Mouse (Mus musculus) testis, adult 2 months (tissue): ENCODE measurements around the gene Metrn. TPM values are rescaled to one million over a fixed set of nuclear protein-coding genes. Genes with fewer than 3 reads are reported as not detected.

Experiments
- H3K27ac ChIP-seq: fragments of 200-500 bp; 2 replicates; pipeline ENCODE4 v1.5.1; 2012; ENCODE audit warnings: low read depth, low read length; ENCODE audit not compliant: control insufficient read depth, insufficient read depth
- H3K27me3 ChIP-seq: fragments of 200-500 bp; 2 replicates; pipeline ENCODE4 v1.6.1; 2012; ENCODE audit warnings: mild to moderate bottlenecking, low read length, moderate library complexity; ENCODE audit not compliant: control insufficient read depth, insufficient read depth
- H3K36me3 ChIP-seq: fragments of 200-500 bp; 2 replicates; pipeline ENCODE4 v1.6.1; 2012; ENCODE audit warnings: mild to moderate bottlenecking, low read length; ENCODE audit not compliant: control insufficient read depth, insufficient read depth
- H3K4me1 ChIP-seq: fragments of 200-500 bp; 2 replicates; pipeline ENCODE4 v1.6.1; 2012; ENCODE audit warnings: low read length; ENCODE audit not compliant: control insufficient read depth, insufficient read depth
- H3K4me3 ChIP-seq: fragments of 200-500 bp; 2 replicates; pipeline ENCODE4 v1.5.1; 2012; ENCODE audit warnings: low read depth, mild to moderate bottlenecking, low read length, moderate library complexity, mixed read lengths; ENCODE audit not compliant: control insufficient read depth
- CTCF ChIP-seq: fragments of 200-500 bp; IDR thresholded peaks from 2 replicates; pipeline ENCODE4 v1.5.1; 2012; ENCODE audit warnings: low read depth, mild to moderate bottlenecking, inconsistent platforms, low read length, moderate library complexity; ENCODE audit not compliant: control insufficient read depth, insufficient read depth, insufficient replicate concordance
- POLR2A ChIP-seq: fragments of 200-500 bp; IDR thresholded peaks from 2 replicates; pipeline ENCODE4 v1.6.1; 2012; ENCODE audit warnings: low read depth, mild to moderate bottlenecking, inconsistent platforms, low read length, moderate library complexity; ENCODE audit not compliant: control insufficient read depth
- polyA plus RNA-seq: library from polyadenylated mRNA; depleted of rRNA; stranded (reverse); fragments of >200 nt; gene quantifications from 2 replicates; pipeline ENCODE4 v1.2.3, GENCODE M21; 2012

Metrn gene
- polyA plus RNA-seq, 1 experiment = 19.4 TPM

DNA sequence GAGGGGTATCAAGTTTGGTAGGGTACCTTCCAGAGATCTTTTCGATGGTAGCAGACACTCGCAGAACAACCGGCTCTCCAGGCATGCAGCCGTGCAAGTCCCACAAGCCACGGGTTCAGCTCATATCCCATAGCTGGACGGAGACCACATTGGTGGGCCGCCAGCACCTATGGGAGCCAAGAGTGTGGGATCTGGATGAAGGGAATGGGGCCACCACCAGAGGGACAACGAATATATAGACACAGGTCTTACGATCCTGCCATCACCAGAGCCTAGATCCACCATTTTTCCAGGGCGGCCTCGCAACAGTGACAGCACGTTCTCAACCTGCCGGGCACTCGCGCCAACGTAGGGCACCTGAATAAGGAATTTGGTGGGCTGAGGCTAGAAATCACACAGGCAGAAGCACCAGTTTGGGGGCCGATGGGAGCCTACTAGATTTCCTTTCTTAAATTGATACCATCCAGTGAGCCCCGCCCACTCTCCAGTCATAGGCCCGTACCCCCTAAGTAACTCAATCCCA lies 5.6 kb downstream of the Metrn start:
- no peak for TF ChIP-seq POLR2A
- no peak for TF ChIP-seq CTCF
- Histone ChIP-seq H3K4me1 (peaks cover 19% of the 10 kb centered on the region), H3K36me3 (no peaks in the 10 kb centered on the region), H3K27ac (peak overlapping the region; percentile 80; the same call in 1 of the 2 replicates), H3K4me3 (peak overlapping the region; percentile 93), H3K27me3 (no peaks in the 10 kb centered on the region)

DNA sequence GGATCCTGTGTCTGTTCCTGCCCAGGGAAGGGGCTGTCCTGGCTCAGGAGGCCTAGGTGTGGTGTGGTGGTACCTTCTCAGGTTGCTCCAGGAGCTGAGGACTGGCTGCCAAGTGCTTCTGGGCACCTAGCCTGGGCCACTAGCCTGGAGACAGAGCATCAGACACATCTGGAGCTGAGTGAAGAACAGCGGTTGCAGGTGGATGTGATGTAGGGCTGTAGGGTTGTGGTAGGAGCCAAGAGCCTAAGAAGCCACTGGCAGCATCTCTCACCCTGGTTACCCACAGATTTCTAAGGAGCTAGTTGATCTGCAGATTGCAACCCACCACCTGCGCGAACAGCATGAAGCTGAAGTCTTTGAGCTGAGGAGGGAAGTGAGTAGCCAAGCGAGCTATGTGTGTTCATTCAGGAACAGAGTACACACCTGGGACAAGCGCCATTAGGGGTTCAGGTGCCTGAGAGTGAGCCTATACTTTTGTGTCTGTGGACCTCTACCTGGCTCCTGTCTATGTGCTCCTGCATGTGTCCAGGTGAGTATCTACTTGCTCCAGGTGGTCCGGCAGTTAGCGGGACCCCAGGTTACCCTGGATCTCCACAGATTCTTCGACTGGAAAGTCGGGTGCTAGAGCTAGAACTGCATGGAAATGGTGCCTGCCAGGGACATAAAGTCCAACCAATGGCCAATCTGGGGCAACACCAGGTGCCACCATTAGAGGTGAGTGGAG lies 10.0 kb downstream of the Metrn start:
- Histone ChIP-seq H3K27ac (no peak overlapping the region), H3K4me1 (peaks cover 16% of the 10 kb centered on the region), H3K27me3 (no peaks in the 10 kb centered on the region), H3K36me3 (peaks cover 3% of the 10 kb centered on the region), H3K4me3 (no peak overlapping the region)
- TF ChIP-seq CTCF (no peak), POLR2A (no peak)

DNA sequence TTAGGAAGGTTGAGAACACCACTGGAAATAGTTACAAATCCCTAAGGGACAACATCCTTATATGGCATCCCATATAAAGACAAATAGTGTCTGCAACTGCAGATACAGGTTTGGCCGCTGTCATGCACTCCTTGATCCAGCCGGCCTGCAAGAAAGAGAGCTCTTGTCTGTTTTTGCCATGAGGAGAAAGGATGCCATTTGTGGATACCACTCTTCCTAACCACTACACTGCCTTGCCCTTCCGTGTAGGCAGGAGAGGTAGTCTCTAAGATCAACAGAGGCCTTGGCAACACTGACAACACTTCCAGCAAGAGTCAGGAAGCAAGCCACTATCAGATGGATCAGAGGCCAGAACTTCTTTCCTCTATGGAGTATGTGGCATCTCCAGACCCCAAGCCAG lies 10.7 kb downstream of the Metrn start, which contains the start of gene Ccdc78:
TSS of gene Ccdc78 (plus strand) at position 301 of the 400 bp plus-strand sequence.
- Histone ChIP-seq H3K4me3 (peak within 1 kb of the TSS; percentile 87), H3K36me3 (peaks cover 3% of the 10 kb centered on the region), H3K27me3 (no peaks in the 10 kb centered on the region), H3K4me1 (peaks cover 12% of the 10 kb centered on the region), H3K27ac (peak within 1 kb of the TSS; percentile 71)
- TF ChIP-seq CTCF (no peak), POLR2A (no peak)

DNA sequence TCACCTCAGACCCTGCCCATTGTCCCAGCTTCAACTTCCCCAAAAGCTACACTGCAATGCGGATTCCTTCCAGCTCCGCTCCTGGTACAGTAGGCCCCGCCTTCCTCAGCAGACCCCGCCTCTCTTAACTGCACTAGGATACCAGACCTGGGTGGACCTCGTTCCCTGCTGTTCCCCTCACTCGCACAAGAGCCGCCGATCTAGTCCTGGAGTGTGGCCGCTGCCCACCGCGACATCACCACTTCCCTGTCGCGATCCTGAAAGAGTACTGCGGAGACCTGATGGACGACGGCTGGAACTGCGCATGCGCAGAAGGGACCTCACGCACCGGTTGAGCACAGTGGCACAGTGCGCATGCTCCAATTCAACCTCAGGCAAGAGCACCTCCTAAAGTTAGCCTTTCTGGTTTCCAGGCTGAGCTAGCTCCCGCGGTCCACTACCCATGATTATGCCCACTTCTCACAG lies 11.6 kb downstream of the Metrn start, which contains the start of gene Haghl:
TSS of gene Haghl (minus strand) at position 393 of the 465 bp plus-strand sequence.
- peak within 1 kb of the TSS; percentile 87 for H3K4me3 ChIP-seq
- 0 out of 2 replicates have a peak, but pooled peaks have one; percentile 7 for TF ChIP-seq CTCF
- TF ChIP-seq POLR2A = peak; percentile 86; the same call in 1 of the 2 replicates
- no peaks in the 10 kb centered on the region for H3K27me3 ChIP-seq
- peaks cover 11% of the 10 kb centered on the region for H3K4me1 ChIP-seq
- peaks cover 3% of the 10 kb centered on the region for H3K36me3 ChIP-seq
- peak within 1 kb of the TSS; percentile 71 for H3K27ac ChIP-seq

DNA sequence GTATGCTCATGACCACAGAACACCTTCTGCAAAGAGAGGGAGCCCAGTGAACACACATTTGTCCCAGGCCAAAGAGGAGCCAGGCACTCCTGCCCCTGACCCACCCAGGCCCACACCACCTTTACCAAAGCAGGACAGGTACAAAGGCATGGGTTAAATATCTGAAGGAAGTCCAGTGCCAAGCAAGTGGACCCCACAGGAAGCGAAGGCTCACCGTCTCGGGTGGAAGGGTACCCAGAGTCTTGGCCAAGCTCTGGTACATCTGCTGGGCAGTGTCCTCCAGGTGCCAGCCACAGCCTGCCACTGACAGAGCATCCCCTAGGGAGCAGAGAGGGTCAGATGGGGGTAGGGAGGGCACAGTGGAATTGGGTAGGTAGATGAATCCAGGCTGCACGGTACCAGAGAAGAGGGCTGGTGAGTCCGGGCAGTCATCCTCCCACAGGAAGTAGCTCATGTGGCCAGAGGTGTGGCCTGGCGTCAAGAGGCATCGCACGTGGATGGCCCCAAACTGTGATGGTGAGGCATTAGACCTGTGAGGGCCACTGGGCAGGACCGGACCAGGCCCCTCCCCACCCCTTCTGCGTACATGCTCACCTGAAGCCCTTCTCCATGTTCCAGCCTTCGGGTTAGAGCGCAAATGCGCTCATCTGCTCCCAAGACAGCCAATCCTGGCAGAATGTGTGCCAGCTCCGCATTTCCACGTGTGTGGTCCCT lies 12.9 kb downstream of the Metrn start:
- Histone ChIP-seq H3K4me3 (no peak overlapping the region), H3K36me3 (peaks cover 3% of the 10 kb centered on the region), H3K27me3 (no peaks in the 10 kb centered on the region), H3K4me1 (peaks cover 11% of the 10 kb centered on the region), H3K27ac (no peak overlapping the region)
- TF ChIP-seq CTCF = no peak
- no peak for TF ChIP-seq POLR2A

DNA sequence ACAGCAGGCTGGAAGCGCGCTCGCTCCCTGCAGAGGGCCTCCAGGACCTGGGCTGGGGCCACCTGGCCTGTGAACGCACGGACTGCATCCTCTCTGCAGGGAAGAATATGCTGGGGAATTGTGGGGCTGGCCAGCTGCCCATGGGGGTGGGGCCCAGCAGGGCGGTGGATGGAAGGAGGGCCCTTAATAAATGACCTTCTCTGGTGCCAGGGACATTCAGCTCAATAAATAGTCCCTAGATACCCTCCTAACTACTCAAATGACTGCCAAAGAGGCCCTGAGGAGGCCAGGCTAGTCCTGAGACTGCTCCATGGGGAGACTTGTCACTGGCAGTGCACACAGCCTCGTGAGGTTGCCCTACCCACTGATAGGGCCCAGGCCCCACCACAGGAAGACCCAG lies 13.8 kb downstream of the Metrn start:
- Histone ChIP-seq H3K36me3 (peaks cover 3% of the 10 kb centered on the region), H3K4me3 (no peak overlapping the region), H3K4me1 (peaks cover 11% of the 10 kb centered on the region), H3K27ac (no peak overlapping the region), H3K27me3 (no peaks in the 10 kb centered on the region)
- no peak for TF ChIP-seq POLR2A
- no peak for TF ChIP-seq CTCF

DNA sequence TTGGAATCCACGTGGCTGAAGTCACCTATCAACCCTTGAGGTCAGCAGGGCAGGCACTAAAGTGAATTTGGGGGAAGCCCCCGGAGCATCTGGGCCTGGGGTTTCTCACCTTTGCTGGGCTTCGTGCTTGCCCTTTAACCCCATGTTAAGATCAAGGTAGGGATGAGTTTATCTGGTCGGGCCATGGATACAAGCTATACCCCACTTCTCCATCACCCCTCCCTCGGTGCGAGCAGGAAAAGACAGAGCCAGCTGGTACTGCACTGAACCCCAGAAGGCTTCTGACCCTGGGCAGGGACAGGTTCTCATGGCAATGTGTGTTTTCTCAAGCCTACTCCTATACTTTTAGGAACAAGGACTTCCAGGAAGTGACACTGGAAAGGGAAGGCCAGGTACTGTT lies 15.6 kb downstream of the Metrn start:
- TF ChIP-seq CTCF (no peak), POLR2A (no peak)

More for the DNA sequence above, 15.6 kb downstream of the Metrn start:
- H3K36me3 ChIP-seq = peaks cover 5% of the 10 kb centered on the region
- H3K4me3 ChIP-seq = no peak overlapping the region
- no peaks in the 10 kb centered on the region for H3K27me3 ChIP-seq
- H3K27ac ChIP-seq = no peak overlapping the region
- peaks cover 11% of the 10 kb centered on the region for H3K4me1 ChIP-seq
